Mouse (Mus musculus): ENCODE results near the gene Ogg1.

Gene Ogg1

DNA sequence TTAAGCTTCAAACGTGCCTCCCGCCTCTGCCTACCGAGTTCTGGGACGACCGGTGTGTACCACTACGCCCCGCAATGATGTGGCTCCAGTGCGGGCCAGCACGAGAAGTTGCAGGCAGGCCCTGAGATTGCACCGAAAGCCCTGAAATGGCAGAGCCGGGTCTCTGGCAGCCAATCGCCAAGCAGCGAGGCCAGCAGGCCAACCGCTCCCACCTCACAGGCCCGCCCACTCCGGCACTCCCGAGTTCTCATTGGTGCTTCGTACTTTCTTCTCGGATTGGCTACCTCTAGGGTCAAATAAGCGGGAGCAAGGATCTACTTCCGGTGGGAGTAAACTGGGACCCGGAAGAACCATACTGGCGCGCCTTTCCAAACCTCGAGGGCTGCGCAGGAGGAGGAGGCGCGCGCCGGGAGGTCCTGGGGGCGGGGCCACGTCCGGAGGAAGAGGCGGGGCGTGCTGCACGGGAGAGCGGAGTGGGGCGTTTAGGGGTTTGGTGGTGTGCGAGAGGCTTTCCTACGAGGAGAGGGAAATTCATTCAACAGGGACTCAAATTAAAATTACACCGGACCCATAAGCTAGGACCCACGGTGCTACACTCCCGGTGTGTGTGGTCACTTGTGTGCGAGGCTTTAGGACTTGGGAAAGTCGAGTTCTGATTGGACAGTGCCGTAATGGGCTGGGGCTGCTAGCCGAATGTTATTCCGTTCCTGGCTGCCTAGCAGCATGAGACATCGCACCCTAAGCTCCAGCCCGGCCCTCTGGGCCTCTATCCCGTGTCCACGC lies at the start of gene Ogg1:
Ogg1 (plus strand) TSS at position 440 of the 783 bp plus-strand sequence.
- DNase-seq (ENCODE audit: low spot score) = peak; percentile 97

- DNase-seq (ENCODE audit: low spot score) = no peak
These were observed 45.1 kb upstream of the Ogg1 start for GRCm38 (mm10) chr6:113281676-113282075.

GRCm38 (mm10) chr6:113282101-113282802 lies 44.5 kb upstream of the Ogg1 start, which contains the start of gene Cpne9:
Gene Cpne9 (plus strand): TSS chr6:113282307.
- no peak for DNase-seq (ENCODE audit: low spot score)

- DNase-seq (ENCODE audit: low spot score) = no peak
These were observed 43.8 kb upstream of the Ogg1 start for GRCm38 (mm10) chr6:113282969-113283368.

DNA sequence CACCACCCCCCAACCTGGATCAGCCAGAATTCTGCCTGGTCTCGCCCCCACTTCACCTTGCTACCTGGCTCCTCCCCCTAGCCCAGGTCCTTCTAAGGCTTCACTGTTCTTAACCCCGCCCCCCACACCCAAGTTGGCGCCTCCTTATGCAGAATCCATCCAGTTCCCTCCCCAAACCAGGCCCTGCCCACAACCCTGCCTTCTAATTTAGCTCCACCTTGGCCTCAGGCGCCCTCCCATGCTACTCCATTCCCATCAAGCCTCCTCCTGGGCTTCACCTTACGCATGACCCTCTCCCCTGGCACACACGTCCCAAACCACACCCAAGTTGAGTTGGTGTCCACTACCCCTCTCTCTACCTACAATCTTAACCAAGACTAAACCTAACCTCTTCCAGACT lies 43.3 kb upstream of the Ogg1 start:
- DNase-seq (ENCODE audit: low spot score) = no peak

GRCm38 (mm10) chr6:113284931-113285330 lies 41.8 kb upstream of the Ogg1 start:
- DNase-seq (ENCODE audit: low spot score) = no peak

DNA sequence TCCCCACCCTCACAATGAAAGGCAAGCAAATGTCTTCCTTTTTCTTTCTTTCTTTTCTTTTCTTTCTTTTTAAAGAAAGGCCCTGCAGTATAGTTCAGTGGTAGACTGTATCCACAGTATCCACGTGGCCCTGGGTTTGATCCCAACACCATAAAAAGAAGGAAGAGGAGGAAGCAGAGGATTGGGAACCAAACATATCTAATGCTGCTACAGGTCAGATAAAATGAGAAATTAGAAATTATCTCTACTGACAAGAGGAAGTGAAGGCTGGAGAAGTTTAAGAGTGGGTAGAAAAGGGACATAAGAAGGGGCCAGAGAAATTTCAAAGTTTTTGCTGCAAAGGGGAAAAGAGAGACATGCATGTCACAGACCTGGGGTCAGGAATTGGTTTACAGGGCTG lies 40.5 kb upstream of the Ogg1 start:
- no peak for DNase-seq (ENCODE audit: low spot score)

- DNase-seq (ENCODE audit: low spot score) = no peak
These were observed 39.5 kb upstream of the Ogg1 start for GRCm38 (mm10) chr6:113287236-113287635.

DNA sequence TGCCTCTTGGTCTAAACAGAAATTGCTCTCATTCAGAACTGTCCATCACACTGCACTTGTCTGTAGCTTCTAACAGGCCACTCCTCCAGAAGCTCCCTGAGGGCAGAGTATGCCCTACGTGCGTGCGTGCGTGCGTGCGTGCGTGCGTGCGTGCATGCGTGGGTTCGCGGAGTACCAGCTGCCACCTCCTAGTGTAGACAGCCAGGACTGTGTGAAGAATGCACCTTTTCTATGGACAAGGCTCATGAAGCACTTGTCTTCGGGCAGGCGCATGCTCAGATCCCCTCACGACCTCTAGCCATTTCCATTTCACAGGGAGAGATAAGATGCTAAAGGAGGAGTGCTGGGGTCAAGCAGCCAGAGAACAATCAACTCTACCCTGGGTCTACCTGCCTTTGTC lies 37.4 kb upstream of the Ogg1 start:
- DNase-seq (ENCODE audit: low spot score) = no peak

DNA sequence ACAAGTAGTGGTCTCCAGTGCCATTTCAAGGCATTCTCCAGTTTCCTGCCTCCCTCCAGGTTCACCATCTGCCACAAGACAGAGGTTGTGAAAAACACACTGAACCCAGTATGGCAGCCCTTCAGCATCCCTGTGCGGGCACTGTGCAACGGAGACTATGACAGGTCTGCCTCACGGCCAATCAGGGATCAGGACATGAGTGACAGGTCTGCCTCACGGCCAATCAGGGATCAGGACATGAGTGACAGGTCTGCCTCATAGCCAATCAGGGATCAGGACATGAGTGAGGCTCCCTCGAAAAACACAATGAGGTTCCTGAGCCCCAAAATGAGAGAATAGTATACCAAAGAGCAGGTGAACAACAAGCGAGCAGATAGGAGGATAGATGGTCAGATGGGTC lies 36.4 kb upstream of the Ogg1 start:
- no peak for DNase-seq (ENCODE audit: low spot score)

GRCm38 (mm10) chr6:113292938-113293337 lies 33.8 kb upstream of the Ogg1 start:
- DNase-seq (ENCODE audit: low spot score) = no peak

DNA sequence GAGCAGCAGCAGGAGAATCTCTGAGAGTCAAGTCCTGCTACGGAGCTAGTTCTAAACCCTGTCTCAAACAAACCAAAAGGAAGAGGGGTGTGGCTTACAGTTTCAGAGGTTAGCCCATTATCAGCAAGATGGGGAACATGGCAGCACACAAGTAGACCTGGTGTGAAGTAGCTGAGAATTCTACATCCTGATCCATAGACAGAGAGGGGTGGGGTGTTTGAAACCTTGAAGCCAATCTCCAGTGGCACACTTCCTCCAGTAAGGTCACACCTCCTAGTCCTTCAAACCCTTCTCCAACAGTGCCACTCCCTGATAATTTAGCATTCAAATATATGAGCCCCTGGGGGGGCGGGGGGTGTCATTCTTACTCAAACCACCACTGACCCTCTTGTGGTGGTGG lies 30.7 kb upstream of the Ogg1 start:
- no peak for DNase-seq (ENCODE audit: low spot score)

GRCm38 (mm10) chr6:113296639-113297038 lies 30.1 kb upstream of the Ogg1 start:
- no peak for DNase-seq (ENCODE audit: low spot score)

DNA sequence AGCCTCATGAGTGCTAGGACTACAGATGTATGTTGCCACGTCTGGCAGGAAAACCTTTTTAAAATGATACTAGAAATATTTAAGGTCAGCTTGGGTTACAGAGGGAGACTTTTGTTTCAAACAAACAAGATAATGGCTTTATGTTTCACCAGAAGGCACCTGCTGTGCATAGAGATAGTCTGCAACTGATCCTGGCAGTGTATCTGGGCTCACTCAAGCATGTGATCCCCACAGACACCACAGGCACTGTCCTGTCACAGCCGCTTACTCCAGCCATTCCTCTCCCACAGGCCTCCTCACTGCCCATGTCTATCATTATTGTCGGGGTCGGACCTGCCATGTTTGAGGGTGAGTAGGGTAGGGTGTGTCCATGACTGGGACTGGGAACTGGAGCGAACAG lies 25.4 kb upstream of the Ogg1 start:
- no peak for DNase-seq (ENCODE audit: low spot score)

GRCm38 (mm10) chr6:113302258-113302657 lies 24.5 kb upstream of the Ogg1 start:
- DNase-seq (ENCODE audit: low spot score) = no peak

DNA sequence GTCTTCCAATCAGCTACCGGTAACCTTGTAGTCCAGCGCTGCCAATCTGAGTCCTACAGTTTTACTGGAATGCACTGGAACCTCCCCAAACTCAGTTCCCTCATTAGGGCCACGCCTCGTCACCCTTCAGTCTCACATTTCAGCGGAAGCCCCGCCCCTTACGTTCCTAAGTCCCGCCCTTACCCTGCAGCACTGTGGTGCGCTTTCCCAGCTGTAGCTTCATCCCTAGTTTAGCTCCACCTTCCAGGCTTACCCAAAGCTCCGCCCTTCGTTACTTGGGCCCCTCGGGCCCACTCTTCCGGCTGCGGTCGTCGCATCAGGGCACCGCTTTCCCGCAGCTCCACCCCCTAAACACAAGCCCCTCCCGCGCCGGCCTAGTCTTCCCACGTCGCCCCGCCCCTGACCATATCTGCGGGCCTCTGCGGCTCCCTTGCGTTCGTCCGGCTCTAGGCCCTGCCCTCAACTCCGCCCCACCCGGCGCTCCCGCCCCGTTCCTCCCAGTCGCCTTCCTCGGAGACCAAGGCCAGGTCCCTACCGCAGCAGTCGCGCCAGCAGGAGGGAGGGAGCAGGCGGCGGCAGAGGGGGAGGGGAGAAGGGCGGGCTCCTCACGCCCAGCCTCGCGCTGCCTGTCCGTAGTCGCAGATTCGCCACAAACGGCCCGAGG lies 20.3 kb upstream of the Ogg1 start:
- DNase-seq (ENCODE audit: low spot score) = peak; percentile 97

DNA sequence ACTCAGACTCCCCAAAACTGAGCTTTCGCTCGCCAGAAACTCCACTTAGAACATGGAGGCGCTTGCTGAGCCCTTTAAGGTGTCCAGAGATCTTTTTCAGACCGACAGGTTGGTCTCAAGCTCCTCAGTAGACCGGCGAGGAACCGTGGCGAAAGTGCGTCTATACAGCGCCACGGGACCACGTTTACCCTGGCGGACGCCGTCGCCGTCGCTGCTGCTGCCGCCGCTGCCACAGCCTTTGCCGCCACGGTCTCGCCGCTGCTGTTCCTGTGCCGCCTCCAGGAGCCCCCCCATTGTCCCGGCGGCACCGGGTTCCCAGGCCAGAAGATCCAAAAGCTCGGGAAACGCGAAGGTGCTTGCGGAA lies 19.8 kb upstream of the Ogg1 start, which contains the start of gene Brpf1:
Brpf1 (plus strand) TSS at position 152 of the 364 bp plus-strand sequence.
- DNase-seq (ENCODE audit: low spot score) = no peak

GRCm38 (mm10) chr6:113307481-113308121 lies 19.2 kb upstream of the Ogg1 start:
- DNase-seq (ENCODE audit: low spot score) = no peak

DNA sequence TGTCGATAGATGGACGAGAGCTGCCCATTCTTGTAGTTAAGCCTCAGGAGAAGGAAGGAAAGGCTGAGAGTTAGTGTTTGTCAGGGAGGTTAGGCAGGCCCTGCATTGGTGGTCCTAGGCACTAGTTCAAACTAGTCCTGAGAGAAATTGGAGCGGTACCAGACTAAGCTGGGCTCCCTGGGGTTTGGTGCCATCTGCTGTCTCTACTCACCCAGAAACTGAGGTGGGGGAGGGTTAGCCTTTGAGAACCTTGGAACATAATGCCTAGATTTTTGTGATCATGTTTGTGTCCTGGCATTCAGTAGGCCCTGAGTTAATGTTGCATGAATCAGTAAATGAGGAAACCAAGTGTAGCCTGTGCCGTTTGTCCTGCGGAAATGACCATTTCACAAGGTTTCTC lies 18.6 kb upstream of the Ogg1 start:
- DNase-seq (ENCODE audit: low spot score) = no peak

- DNase-seq (ENCODE audit: low spot score) = no peak
These were observed 10.8 kb upstream of the Ogg1 start for GRCm38 (mm10) chr6:113315972-113316371.

- no peak for DNase-seq (ENCODE audit: low spot score)
These were observed 2.6 kb downstream of the Ogg1 start for GRCm38 (mm10) chr6:113329396-113329795.

DNA sequence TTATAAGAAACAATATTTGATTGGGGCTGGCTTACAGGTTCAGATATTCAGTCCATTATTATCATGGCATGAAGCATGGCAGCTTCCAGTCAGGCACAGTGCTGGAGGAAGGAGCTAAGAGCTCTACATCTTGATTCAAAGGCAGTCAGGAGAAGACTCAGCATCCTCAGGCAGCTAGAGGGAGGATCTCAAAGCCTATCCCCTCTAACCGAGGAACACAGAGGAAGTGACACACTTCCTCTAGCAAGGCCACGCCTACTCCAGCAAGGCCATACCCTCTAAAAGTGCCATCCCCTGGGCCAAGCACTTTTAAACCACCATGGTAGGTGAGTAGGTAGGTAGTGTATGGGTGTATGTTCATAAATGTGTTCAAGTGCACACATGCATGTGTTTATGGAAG lies 3.8 kb downstream of the Ogg1 start:
- DNase-seq (ENCODE audit: low spot score) = no peak

Measured in layer of hippocampus, adult 9-10 months (tissue).